Mouse (Mus musculus): Measurements from ENCODE around the gene Lrrc57.

Lrrc57 gene

DNA sequence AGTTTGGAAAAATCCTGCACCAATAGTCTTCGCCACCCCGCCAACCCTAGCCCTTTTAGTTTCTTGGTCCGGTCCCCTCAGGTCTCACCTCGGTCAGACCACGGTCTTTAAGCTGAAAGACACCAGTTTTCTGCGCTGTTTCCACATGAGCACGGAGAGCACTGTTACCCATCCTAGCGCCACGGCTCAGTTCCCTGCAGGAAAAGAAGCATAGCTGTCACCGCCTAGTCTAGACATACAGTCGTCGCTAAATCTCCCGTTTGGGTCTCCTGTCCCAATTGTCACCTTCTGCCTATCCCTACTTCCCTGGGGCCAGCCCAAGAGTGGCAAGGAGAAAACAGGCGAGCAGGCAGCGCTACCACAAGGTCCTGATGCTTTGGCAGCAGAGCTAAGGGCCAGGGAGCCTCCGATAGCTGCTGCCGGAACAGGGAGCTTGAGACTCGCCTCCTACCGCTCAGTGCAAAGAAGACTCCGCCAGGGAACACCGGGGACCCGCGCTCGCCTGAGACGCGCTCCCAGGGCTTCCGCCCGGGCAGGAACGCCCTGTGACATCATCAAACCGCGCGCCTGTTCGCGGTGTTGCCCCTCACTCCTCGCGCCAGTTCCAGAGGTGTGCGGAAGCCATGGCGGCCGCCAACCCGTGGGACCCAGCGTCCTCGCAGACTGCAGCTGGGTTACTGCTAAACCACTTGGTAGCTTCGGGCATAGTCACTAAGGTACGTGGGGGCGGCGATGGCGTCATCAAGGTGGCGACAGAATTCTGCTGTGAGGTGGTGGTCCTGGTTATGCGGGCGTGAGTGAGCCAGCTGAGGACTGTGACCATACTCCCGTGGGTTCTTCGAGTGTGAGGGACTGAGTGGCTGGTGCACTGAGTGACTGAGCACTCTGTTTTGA, at the start of gene Lrrc57, which contains the start of gene Haus2:
Lrrc57 (minus strand) TSS at position 691 of the 894 bp plus-strand sequence.
Haus2 (plus strand) TSS at position 554 of the 894 bp plus-strand sequence.
- ATAC-seq (ENCODE audit: insufficient number of reproducible peaks, low FRiP score, low TSS enrichment): peak; percentile 94

DNA sequence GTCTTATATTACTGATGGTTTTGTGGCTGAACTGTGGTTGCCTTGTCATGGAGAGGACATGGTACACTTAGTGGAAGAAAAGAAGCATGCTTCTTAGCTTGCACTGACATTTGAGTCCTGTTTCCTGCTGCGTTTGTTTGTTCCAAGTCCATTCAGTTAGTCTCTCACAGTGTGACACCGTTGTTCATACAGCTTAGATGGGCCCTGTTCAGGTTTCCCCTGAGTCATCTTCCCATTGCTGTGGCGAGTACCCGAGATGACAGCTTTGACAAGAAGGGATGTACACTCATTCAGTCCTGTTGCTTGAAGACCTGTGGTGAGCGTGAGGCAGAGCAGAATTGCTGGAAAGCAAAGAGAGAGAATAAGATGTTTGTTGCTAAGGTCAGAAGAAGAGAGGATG, 49.2 kb upstream of the Lrrc57 start:
- ATAC-seq (ENCODE audit: insufficient number of reproducible peaks, low FRiP score, low TSS enrichment): no peak

DNA sequence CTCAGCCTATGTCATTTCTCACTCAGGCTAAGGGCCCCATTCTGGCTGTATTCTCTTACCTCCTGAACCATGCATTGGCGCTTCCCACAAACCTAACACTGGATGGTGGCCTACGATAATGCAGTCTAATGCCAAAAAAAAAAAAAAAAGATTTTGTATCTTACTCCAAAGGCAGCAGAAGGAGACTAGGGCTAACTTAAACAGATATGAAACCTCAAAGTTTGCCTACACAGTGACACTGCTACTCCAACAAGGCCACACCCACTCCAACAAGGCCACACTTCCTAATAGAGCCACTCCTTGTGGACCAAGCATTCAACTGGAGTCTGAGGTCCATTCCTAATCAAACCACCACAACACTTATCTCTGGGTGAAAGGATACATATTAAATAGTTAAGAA, 47.4 kb upstream of the Lrrc57 start:
- no peak for ATAC-seq (ENCODE audit: insufficient number of reproducible peaks, low FRiP score, low TSS enrichment)

DNA sequence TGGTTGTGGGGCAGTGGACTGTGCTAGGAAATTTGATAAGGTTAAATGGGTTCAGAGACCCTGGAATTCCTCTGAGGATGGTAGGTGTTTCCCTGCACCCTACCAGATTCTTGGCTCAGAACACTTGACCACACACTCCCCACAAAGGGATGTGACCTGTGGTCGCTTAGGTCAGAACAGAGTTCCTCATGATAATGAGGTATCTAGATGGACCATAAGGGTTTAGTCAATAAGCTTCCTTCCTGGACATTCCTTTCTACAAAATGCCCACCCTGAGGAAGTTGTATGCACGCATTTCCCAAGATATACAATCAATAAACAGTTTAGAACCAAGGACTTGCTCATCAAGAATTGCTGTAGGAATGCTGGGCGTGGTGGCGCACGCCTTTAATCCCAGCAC, 46.6 kb upstream of the Lrrc57 start:
- ATAC-seq (ENCODE audit: insufficient number of reproducible peaks, low FRiP score, low TSS enrichment): no peak

DNA sequence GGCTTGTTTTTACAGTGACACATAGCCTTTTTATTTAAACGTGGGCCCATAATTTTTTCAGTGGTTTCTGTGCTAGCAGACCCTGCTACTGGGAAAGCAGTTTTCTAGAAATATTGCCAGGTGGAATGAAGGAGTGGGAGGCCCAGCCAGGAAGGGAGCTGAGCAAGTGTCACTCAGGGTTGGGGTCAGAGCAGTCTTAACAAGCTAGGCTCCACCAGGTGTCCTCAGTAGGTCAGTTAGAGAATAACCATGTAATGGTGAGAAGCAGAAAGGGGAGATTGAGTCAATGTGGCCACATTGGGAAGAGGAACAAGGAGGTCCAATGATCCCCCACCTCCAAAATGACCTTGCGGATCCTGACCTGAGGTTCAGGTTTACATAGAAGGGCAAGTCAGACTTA, 45.4 kb upstream of the Lrrc57 start:
- no peak for ATAC-seq (ENCODE audit: insufficient number of reproducible peaks, low FRiP score, low TSS enrichment)

DNA sequence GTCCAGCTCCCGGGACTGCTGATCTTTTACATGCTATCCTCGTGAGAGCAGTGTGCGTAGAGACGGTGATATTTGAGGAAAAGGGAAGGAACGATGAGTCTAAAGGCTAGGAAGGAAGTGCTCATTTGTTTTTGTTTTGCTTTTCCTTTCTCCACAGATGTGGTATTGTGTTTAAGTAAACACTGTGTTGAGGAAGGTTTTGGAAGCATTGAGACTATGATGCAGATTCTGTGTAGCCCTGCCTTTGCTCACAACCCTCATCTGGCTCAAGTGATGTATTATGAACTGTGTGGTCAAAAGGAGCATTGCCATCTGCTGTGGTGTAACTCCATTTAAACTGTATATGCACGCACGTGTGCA, 43.6 kb upstream of the Lrrc57 start:
- ATAC-seq (ENCODE audit: insufficient number of reproducible peaks, low FRiP score, low TSS enrichment): no peak

DNA sequence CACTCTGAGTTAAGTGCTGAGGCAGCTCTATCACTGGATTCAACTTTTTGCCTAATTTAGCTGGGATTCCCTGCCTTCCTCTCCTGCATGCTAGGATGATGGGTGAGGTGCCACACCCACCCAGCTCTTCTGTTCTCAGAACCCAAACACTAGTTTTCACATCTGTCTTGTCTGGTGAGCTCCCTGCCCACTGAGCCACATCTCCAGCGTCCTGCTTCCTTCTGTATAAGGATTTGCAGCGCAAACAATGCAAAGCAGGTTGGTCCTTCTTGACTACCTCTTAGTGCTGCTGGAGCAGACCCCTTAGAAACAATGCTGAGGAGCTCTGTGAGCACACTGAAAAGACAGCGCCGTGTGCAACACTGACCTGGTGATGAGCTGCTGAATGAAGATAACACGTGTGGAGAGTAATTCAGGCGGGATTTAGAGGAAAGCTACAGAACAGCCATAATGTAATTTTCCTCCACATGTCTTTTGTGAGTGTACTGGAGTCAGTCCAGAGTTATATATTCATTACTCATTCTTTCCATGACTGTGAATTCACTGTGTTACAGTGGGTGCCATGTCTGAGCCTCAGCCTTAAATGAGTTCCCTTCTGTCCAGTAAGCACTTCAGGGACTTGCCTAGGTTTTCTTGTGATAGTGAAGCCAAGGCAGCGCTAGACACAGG, 43.1 kb upstream of the Lrrc57 start:
- no peak for ATAC-seq (ENCODE audit: insufficient number of reproducible peaks, low FRiP score, low TSS enrichment)

DNA sequence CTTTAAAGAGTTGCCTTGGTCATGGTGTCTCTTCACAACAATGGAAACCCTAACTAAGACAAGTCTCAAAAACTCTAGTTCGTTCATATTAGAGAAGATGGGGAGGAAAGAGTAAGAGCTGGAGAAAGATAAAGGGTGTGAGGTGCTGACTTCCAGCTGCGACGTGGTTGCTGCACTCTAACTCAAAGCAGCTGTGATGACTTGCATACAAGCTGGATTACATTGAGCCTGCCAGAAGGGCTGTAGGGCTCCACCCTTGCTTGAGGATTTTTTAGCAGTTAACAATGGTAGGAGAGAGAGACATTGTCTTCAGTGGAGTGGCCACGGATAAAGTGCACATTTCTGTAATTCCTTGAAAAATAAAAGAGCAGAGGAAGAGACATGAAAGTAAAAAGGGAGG, 37.5 kb upstream of the Lrrc57 start:
- ATAC-seq (ENCODE audit: insufficient number of reproducible peaks, low FRiP score, low TSS enrichment): no peak

DNA sequence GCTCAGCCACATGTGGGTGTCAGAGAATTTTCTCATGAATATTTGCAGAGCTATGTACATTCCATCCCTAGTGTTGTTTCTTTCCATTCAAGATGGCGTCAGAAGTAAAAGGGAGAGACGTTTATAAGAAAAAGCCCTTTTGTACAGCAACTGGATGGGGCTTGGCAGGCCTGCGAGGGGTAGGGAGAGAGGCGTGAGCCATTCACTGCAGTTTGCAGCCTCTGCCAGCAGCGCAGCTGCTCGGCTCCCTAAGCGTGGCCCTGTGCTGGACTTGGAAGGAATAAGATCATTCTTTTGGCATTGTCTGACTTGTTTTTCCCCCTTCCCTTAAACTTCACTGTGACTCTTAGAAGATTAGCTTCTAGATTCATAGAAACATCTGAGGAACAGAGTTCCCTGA, 34.5 kb upstream of the Lrrc57 start:
- ATAC-seq (ENCODE audit: insufficient number of reproducible peaks, low FRiP score, low TSS enrichment): no peak

DNA sequence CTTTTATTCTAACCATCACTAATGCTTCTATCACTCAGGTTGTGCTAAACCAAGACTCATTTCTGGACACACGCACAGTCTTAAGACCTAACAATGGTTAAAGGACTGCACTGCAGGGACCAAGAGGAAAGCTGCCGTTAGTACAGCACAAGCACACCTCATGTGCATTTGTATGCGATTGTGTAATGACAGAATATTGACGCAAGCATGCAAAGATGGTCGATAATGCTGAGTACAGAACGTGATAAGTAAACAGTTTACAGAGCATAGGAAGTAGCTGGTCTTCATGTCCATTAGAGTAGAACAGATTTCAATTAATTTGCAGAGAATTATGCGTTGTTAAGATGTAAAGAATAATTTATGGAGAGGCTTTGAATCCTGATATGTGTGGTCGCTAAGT, 31.5 kb upstream of the Lrrc57 start:
- no peak for ATAC-seq (ENCODE audit: insufficient number of reproducible peaks, low FRiP score, low TSS enrichment)

DNA sequence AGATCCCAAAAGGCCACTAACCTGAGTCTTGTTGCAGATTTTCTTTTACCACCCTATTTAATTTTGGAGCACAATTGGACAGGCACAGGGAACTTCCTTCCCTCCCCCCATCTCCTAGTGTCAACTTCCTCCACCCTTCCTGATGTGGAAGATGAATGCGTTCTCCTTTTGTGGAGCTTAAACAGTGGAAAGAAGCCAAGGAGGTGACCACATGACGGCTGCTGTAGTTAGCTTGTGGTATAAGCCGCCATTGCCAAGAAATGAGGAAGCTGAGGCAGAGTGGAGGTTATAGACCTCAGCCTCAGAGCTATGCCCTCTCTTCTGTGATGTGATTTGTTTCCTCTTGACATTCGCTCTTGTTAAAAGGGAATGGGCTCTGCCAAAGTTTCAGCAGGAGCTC, 22.6 kb upstream of the Lrrc57 start:
- no peak for ATAC-seq (ENCODE audit: insufficient number of reproducible peaks, low FRiP score, low TSS enrichment)

DNA sequence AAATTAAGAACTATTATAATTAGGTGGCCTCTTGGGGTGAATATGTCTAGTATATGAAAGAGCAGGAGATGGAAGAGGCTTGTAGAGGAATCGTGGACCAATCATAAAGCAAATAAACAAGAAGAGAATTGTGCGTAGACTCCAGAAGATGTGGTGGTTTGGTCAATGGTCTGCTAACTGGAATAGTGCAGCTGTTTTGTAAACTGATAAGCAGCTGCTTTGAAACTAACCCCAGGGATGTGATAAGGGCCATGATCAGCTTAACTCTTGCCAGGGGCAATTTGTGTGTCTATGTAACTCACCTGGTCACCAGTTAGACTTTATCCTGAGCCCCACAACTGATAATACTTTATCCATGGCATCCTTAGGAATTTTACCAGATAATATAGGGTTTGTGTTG, 22.2 kb upstream of the Lrrc57 start:
- ATAC-seq (ENCODE audit: insufficient number of reproducible peaks, low FRiP score, low TSS enrichment): no peak

DNA sequence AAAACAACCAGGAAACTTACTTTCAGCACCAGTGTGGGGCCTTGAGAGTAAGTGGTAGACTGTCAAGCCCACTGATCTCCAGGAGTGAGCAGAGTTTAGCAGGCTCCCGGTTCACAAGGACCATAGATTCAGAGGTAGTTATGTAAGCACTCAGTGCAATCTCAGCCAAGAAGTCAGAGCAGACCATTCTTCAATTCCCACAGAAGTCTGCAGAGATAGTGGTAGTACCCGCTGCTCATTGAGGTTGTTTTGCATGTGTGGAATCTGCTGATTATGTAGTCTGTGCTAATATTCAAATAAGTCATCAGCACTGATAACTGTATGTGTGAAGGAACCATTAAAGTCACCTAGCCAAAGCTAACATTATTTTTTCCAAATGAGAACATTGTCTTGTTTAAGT, 21.3 kb upstream of the Lrrc57 start:
- no peak for ATAC-seq (ENCODE audit: insufficient number of reproducible peaks, low FRiP score, low TSS enrichment)

DNA sequence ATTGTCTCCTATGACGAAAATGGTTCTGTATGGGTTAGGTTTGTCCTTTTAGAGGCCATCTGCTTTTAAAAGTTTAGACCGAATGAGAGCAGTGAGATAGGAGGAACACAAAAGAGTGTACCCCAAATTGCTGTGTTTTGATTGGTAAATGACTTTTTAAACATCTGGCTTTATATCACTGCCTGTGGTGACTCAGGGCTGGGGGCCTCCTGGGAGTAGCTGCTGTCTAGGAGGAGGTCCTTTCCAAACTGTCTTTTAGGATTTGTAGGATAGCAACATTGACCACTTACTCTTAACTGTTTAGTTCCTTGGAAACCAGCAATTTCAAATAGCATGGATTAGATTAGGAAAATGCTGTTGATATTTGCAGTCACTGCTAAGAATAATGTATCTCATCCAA, 20.9 kb upstream of the Lrrc57 start:
- no peak for ATAC-seq (ENCODE audit: insufficient number of reproducible peaks, low FRiP score, low TSS enrichment)

DNA sequence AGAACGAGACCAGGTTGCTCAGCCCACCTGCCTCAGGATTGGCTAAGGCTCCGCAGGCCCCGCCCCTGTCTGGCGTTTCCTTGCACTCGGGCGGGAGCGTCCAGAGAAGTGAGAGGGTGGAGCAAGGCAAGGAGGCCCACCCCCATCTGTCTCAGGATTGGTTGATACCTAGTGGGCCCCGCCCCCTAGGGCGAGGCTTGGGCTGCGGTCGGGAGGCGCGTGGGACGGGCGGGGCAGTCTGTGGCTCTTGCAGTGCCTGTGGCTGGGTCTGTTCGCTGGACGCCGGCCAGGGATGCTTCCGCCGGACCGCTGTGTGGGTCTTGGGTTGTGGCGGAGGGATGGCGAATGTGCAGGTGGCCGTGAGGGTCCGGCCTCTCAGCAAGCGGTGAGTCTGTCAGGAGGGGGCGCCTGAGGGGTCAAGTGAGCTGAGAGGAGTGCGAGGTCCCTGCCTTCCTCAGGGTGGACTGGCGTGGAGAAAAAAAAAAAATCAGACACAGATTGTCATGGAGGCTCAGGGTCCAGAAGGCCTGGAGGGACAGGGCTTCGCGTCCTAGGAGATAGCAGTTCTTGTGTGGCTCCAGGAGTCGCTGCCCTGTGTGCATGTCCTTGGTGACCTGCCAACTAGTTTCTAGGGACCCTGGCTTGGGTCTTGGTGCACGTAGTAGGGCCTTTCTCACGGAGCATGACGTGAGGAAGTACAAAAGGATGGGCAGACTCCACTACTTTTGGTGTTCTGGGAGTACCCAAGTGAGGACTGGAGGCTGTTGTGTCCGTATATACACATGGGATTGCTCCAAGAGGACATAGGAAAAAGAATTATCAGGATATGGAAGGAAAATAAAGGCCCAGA, 19.8 kb upstream of the Lrrc57 start, which contains the start of gene Stard9:
Stard9 (plus strand) TSS at position 236 of the 850 bp plus-strand sequence.
- peak; percentile 99 for ATAC-seq (ENCODE audit: insufficient number of reproducible peaks, low FRiP score, low TSS enrichment)

DNA sequence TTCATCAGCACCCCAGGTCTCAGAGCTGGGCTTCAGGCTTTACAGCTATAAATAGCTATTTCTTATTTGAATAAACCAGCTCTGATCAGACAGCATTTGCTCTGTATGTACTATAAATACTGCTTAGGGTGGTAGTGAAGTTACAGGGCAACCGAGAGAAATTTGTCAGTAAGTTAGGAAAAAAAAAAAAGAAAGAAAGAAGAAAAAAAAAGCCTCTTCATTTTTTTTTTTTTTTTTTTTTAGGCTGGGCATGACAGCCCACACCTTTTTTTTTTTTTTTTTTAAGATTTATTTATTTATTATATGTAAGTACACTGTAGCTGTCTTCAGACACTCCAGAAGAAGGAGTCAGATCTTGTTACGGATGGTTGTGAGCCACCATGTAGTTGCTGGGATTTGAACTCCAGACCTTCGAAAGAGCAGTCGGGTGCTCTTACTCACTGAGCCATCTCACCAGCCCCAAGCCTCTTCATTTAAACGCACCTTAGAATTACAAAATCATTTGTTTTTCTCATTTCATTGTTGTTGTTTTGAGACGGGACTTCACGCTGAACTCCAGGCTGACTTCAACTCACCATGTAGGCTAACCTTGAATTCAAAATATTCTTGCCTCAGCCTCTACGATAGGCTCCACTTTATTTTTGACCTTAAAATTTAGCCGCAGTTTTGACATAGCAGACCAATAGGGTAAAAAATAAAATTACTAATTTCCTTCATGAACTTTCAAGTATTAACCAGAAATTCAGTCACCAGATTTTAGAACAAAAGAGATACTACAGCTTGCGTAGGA, 19.0 kb upstream of the Lrrc57 start:
- peak; percentile 5; the same call in 1 of the 2 replicates for ATAC-seq (ENCODE audit: insufficient number of reproducible peaks, low FRiP score, low TSS enrichment)

DNA sequence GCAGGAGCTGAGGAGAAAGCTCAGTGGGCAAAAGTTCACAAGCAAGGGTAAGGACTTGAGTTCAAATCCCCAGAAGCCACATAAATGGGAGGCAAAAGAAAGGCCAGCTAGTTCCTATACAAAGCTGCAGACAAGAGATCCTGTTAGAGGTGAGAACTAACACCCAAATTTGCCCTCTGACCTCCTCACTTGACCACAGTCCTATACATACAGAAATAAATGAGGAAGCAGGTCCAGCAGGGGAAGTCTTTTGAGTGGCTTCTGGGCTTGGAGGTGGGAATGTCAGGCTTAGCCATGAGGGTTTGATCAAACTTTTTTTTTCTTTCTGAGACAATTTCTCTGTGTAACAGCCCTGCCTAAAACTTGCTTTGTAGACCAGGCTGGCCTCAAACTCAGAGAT, 13.6 kb upstream of the Lrrc57 start:
- no peak for ATAC-seq (ENCODE audit: insufficient number of reproducible peaks, low FRiP score, low TSS enrichment)

DNA sequence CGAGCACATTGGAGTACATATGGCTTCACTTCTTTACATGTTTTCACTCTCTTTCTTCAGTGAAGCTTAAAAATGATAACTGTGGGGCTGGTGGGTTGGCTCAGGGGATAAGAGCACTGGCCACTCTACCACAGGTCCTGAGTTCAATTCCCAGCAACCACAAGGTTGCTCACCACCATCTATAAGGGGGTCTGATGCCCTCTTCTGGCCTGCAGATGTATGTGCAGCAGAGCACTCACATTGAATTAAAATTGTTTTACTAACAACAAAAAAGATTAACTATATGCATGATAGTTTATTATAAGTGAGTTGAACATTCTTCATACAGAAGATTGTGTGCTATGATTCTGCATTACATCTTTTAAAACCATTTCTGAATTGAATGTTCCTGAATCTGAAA, 10.2 kb upstream of the Lrrc57 start:
- no peak for ATAC-seq (ENCODE audit: insufficient number of reproducible peaks, low FRiP score, low TSS enrichment)

DNA sequence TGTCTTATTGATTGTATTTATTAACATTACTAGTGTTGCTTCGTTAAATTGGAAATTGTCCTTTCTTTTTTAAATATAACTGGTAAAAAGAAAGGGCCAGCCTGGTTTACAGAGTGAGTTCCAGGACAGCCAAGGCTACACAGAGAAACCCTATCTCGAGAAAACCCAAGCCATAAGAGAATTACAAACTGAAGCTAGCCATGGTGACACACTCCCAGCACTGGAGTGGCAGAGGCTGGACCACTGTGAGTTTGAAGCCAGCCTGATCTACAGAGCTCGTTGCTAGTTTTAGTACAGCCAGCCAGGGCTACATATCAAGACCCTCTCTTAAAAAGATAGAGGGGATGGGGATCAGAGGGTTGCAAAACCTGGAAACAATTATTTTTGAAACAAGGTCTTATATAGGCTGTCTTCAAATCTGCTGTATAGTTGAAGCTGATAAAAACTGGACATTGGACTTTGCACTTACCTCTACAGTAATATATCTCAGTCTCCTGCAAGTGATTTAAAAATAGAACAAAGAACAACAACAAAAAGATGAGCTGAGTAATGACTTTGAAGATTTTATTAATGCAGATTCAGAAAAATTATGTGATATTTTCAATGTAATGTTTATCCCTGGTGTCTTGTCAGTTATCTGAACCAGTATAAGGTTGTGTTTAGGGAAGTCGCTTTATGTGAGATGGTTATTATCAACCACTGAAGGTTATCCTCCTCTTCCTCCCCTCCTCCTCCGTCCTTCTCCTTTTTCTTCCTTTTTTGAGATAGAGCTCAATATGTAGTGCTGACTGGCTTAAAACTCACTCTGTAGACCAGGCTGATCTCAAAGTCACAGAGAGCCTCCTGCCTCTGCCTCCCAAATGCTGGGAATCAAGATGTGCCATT, 7.2 kb upstream of the Lrrc57 start:
- no peak for ATAC-seq (ENCODE audit: insufficient number of reproducible peaks, low FRiP score, low TSS enrichment)
